Mouse (Mus musculus): ENCODE results near the gene Slfn2. TPM values are rescaled to one million over a fixed set of nuclear protein-coding genes. Genes with fewer than 3 reads are reported as not detected.

The Slfn2 gene
- polyA plus RNA-seq, 1 experiment from 2014 or later: 4.0 TPM

DNA sequence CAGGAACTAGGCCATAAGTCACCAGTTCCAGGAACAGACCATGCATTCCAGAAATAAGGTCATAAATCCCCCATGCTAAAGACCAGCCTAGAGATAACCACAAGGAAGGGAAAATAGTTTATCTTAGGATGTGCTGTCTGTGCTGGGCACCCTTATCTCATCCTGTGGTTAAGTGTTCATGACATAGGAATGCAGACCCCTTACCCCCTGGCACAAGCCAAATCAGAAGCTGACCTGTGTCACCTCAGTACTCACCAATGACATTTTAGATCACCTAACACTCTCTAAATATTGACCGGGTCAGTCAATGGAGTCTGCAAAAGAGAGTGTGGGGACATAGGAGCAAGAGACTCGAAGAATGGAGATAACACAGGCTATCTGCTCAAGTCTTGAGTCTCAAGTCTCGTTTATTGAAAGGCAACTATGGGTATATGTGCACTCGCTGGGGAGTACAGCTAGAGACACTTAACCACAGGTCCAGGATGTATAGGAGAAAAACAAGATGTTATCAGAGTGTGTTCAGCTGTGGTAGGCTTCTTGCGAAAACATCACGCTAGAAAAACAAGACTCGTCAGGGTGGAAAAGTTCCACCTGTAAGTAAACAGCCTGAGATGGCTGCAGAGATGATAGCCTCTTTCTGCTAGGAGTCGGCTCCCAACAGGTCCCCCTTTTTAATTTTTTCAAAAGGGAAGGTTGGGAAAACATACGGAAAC is 14.7 kb downstream of the Slfn2 start:
- H3K9ac ChIP-seq: no peak overlapping the region
- ATAC-seq (replicated peaks; ENCODE audit: low FRiP score): no peak
- H3K4me3 ChIP-seq (replicated peaks): no peak overlapping the region

DNA sequence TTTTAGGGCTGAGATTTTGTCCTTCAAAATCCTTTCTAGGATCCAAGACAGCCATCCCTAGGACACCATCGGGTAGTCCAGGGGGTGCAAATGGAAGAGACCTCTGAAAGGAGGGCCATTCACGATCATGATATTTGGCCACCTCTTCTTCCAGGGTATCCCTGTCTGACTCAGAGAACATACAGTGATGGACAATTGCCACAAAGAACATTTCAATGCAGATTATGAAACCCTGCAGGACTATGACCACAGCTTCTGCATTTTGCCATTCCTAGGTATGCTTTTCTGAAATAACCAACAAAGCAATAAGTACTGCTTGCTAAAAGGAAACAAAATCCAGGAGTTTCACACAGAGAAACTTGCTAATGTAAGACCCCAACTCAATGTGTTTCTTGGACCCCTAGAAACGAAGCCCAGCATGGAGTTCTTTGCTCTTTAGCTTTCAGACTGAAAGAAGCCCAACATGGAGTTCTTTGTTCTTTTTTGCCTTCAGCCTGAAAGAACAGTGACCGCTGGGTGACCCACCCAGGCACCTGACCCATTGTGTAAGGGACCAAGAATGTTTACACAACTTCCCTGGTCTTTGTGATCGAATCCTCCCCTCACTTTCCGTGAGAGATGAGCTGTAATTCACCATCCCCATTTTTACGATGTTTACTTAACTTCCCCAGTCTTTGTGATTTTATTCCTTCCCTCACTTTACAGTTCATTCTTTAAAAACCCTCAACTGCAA is 18.0 kb downstream of the Slfn2 start:
- WGBS: 52% methylated on average over 7 of the region's 7 CpGs
- no peak overlapping the region for H3K9ac ChIP-seq
- H3K27me3 ChIP-seq: no peaks in the 10 kb centered on the region
- 0 out of 2 replicates have a peak, but pooled peaks cover 4% of the 10 kb centered on the region for H3K9me3 ChIP-seq (replicated peaks)
- no peak for ATAC-seq (replicated peaks; ENCODE audit: low FRiP score)
- no peak overlapping the region for H3K4me2 ChIP-seq
- no peak overlapping the region for H3K4me3 ChIP-seq (replicated peaks)
- H3K27ac ChIP-seq: no peak overlapping the region
- peaks cover 15% of the 10 kb centered on the region for H3K4me1 ChIP-seq
- no peaks in the 10 kb centered on the region for H3K36me3 ChIP-seq

More for the DNA sequence above, 14.7 kb downstream of the Slfn2 start:
- Histone ChIP-seq H3K27me3 (no peaks in the 10 kb centered on the region), H3K9me3 (replicated peaks) (0 out of 2 replicates have a peak, but pooled peaks cover 4% of the 10 kb centered on the region), H3K4me2 (no peak overlapping the region), H3K36me3 (no peaks in the 10 kb centered on the region), H3K27ac (no peak overlapping the region), H3K4me1 (peaks cover 18% of the 10 kb centered on the region)
- WGBS: 53% methylated on average over 9 of the region's 9 CpGs

DNA sequence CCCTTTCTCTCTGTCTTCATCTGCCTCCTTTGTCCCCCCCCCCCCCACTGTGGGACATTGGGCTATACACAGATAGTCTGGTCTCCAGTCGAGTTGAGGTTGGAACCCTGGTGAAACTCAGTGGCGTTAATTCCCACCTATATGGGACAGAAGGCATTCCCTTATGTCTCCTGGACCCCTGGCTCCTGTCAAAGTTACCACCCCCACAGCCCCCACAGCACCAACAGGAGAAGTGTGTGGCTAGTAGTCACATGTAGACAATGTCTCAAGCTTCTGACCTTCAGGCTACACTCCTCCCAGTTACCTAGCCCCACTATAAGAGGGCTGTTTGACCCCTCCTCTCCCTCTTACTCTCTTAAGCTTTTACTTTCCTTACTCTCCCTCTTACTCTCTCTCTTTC is 19.2 kb downstream of the Slfn2 start:
- Histone ChIP-seq H3K4me3 (replicated peaks) (no peak overlapping the region), H3K27me3 (no peaks in the 10 kb centered on the region), H3K9me3 (replicated peaks) (0 out of 2 replicates have a peak, but pooled peaks cover 4% of the 10 kb centered on the region), H3K4me1 (0 out of 2 replicates have a peak, but pooled peaks cover 7% of the 10 kb centered on the region), H3K36me3 (no peaks in the 10 kb centered on the region), H3K27ac (no peak overlapping the region), H3K9ac (no peak overlapping the region), H3K4me2 (no peak overlapping the region)
- ATAC-seq (replicated peaks; ENCODE audit: low FRiP score): no peak
- 91% methylated on average over 2 of the region's 2 CpGs for WGBS

DNA sequence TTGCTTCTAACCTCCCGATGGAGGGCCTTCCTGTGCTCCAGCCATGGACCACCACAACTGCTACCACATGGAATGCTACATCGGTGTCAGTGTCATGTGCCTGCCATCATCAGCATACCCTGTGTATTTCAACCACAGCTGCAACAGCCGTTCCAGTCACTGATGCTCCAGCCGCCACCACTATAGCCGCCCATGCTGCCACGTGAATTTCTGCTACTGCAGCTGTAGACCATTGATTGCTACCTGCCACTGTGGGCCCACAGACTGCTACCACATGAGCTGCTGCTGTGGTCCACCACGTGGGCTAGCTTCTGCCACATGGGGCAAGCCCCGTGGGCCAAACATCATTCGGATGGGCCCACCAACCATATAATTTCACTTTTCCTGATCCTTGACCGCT is 19.8 kb downstream of the Slfn2 start:
- H3K4me2 ChIP-seq: no peak overlapping the region
- ATAC-seq (replicated peaks; ENCODE audit: low FRiP score): no peak
- 0 out of 2 replicates have a peak, but pooled peaks cover 2% of the 10 kb centered on the region for H3K4me1 ChIP-seq
- H3K36me3 ChIP-seq: no peaks in the 10 kb centered on the region
- 0 out of 2 replicates have a peak, but pooled peaks cover 4% of the 10 kb centered on the region for H3K9me3 ChIP-seq (replicated peaks)
- H3K4me3 ChIP-seq (replicated peaks): no peak overlapping the region
- 92% methylated on average over 10 of the region's 10 CpGs for WGBS
- no peak overlapping the region for H3K27ac ChIP-seq
- H3K27me3 ChIP-seq: no peaks in the 10 kb centered on the region
- H3K9ac ChIP-seq: no peak overlapping the region

DNA sequence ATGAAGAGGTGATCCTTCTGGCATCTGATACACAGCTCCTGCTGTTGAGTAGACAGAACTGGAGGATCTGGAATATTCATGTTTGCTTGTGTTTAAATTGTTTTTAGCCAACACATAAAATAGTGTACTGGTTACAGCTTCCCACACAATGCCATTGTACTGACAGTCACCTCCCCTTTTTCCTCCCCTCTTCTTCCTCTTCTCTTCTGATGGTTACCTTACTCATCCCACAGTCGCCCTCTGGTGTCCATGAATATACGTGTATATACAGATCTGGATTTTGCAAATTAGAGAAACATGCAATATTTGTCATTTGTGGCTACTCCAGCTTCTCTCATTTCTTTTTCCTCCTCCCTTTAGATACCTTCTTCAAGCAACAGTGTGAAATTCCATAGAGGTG is 50.2 kb downstream of the Slfn2 start:
- ATAC-seq (replicated peaks; ENCODE audit: low FRiP score): no peak
- 34% methylated on average over 2 of the region's 2 CpGs for WGBS
- Histone ChIP-seq H3K4me2 (no peak overlapping the region), H3K9me3 (replicated peaks) (no peaks in the 10 kb centered on the region), H3K27me3 (no peaks in the 10 kb centered on the region), H3K9ac (no peak overlapping the region), H3K36me3 (no peaks in the 10 kb centered on the region), H3K4me3 (replicated peaks) (no peak overlapping the region), H3K4me1 (no peaks in the 10 kb centered on the region), H3K27ac (no peak overlapping the region)

DNA sequence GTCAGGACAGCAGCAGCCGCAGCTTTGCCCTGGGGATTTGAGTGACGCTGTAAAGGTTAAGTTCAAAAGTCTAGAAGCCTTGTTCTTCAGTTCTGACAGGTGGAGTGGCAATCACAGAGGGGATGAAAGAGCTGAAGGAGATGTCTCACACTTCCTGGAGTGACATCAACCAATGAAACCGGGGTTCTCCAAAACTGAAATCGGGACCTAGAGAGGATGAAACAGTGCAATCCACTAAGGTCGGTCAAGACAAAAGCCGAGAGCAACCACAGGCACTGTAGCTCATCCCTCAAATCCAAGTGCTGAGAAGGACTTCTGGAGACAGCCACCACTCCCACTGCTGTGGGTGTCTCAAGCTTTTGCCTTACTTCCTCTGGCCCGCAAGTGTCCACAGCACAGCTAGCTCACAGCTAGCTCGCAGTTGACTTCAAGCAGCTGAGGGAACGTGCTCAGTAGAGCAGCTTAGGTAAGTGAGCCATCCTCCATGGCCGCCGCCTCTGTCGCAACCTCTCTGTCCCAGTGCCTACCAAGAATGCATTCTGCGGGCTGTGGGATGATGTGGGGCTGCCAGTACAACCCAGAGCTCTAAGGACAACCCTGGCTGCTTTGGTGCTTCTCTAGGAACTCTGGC is 51.8 kb downstream of the Slfn2 start, which contains the start of gene Slfn1:
Gene Slfn1 (plus strand): TSS at position 253 of the 631 bp plus-strand sequence.
- no peaks in the 10 kb centered on the region for H3K36me3 ChIP-seq
- no peaks in the 10 kb centered on the region for H3K9me3 ChIP-seq (replicated peaks)
- WGBS: 90% methylated on average over 13 of the region's 13 CpGs
- H3K4me1 ChIP-seq: no peaks in the 10 kb centered on the region
- H3K9ac ChIP-seq: no peak within 1 kb of the TSS
- no peak within 1 kb of the TSS for H3K4me2 ChIP-seq
- no peak for ATAC-seq (replicated peaks; ENCODE audit: low FRiP score)
- no peak within 1 kb of the TSS for H3K27ac ChIP-seq
- H3K4me3 ChIP-seq (replicated peaks): no peak within 1 kb of the TSS
- H3K27me3 ChIP-seq: no peaks in the 10 kb centered on the region

DNA sequence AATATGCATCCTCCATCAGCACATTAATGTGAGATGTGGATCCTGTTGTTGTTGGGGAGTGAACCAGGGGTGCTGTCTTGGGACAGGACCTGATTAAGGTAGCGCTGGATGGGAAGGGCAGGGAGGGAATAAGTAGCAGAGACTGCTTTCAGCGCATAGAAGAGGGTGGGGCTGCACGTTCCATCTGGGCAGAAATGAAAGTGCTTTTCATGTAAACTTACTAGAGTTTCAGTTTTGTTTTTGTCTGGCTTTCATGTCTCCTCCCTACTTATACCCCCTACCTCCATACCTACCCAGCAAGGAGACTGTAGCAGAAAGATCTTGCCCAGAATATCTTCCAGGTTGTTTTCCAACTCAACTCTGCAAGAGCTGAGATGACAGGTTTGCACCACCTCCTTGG is 53.1 kb downstream of the Slfn2 start:
- WGBS: 48% methylated on average over 3 of the region's 3 CpGs
- Histone ChIP-seq H3K9ac (no peak overlapping the region), H3K27me3 (no peaks in the 10 kb centered on the region), H3K4me1 (no peaks in the 10 kb centered on the region), H3K4me2 (no peak overlapping the region), H3K9me3 (replicated peaks) (no peaks in the 10 kb centered on the region), H3K36me3 (no peaks in the 10 kb centered on the region), H3K27ac (no peak overlapping the region), H3K4me3 (replicated peaks) (no peak overlapping the region)
- no peak for ATAC-seq (replicated peaks; ENCODE audit: low FRiP score)

Small RNA genes within 50 kb of the gene (microRNA-seq; reads per million reads assigned to microRNA genes)
- gene Gm27598: not detected

Other genes starting within 250 kb of the Slfn2 start
- 22.3 and 23.6 TPM in 2 replicates for gene Rffl, start 193.9 kb upstream of the Slfn2 start, polyA plus RNA-seq (2015; fragmentation: Nextera tagmentation; extraction: Ambion mirVana)
- gene Rad51d, start 174.5 kb upstream of the Slfn2 start, polyA plus RNA-seq (2015; fragmentation: Nextera tagmentation; extraction: Ambion mirVana): 11.1 and 13.9 TPM in 2 replicates
- 0.18 and 0.39 TPM in 2 replicates for gene Fndc8, start 173.0 kb upstream of the Slfn2 start, polyA plus RNA-seq (2015; fragmentation: Nextera tagmentation; extraction: Ambion mirVana)
- 34.9 and 40.0 TPM in 2 replicates for gene Nle1, start 156.7 kb upstream of the Slfn2 start, polyA plus RNA-seq (2015; fragmentation: Nextera tagmentation; extraction: Ambion mirVana)
- 6.0 and 7.1 TPM in 2 replicates for gene Unc45b, start 154.6 kb upstream of the Slfn2 start, polyA plus RNA-seq (2015; fragmentation: Nextera tagmentation; extraction: Ambion mirVana)
- gene Slfn5, start 113.8 kb upstream of the Slfn2 start, polyA plus RNA-seq (2015; fragmentation: Nextera tagmentation; extraction: Ambion mirVana): 7.4 and 9.8 TPM in 2 replicates
- gene Slfn9, start 73.3 kb upstream of the Slfn2 start, polyA plus RNA-seq (2015; fragmentation: Nextera tagmentation; extraction: Ambion mirVana): 18.6 and 20.7 TPM in 2 replicates
- 0.54 and 0.58 TPM in 2 replicates for gene Slfn8, start 44.3 kb upstream of the Slfn2 start, polyA plus RNA-seq (2015; fragmentation: Nextera tagmentation; extraction: Ambion mirVana)
- 0.28 and 0.31 TPM in 2 replicates for gene Slfn1, start 51.7 kb downstream of the Slfn2 start, polyA plus RNA-seq (2015; fragmentation: Nextera tagmentation; extraction: Ambion mirVana)
- gene Slfn4, start 110.1 kb downstream of the Slfn2 start, polyA plus RNA-seq (2015; fragmentation: Nextera tagmentation; extraction: Ambion mirVana): 0.09 and 0.24 TPM in 2 replicates
- 2.1 and 2.5 TPM in 2 replicates for gene Slfn3, start 126.2 kb downstream of the Slfn2 start, polyA plus RNA-seq (2015; fragmentation: Nextera tagmentation; extraction: Ambion mirVana)
- gene Slfn14, start 221.6 kb downstream of the Slfn2 start, polyA plus RNA-seq (2015; fragmentation: Nextera tagmentation; extraction: Ambion mirVana): 0.30 and 0.66 TPM in 2 replicates
- gene Ap2b1, start 233.9 kb downstream of the Slfn2 start, polyA plus RNA-seq (2015; fragmentation: Nextera tagmentation; extraction: Ambion mirVana): 62.5 and 65.2 TPM in 2 replicates
- gene Pex12, start 237.5 kb downstream of the Slfn2 start, polyA plus RNA-seq (2015; fragmentation: Nextera tagmentation; extraction: Ambion mirVana): 11.7 and 13.2 TPM in 2 replicates

Data from kidney, embryonic 15.5 days (tissue).